Mouse (Mus musculus): ENCODE measurements at regions not wholly inside any gene's neighbourhood (a gene's known extent, or its start where the extent isn't known, plus 50 kb on each side); places are given as distances from the start of the nearest gene placed in this dataset.

- TF ChIP-seq POLR2A (IDR thresholded peaks at IDR 0.05; ENCODE audit: low read depth, low read length), result no peak
- no peak for TF ChIP-seq CTCF (IDR thresholded peaks at IDR 0.05; ENCODE audit: extremely low read depth, insufficient read depth, insufficient read length, insufficient replicate concordance)
- Histone ChIP-seq H3K4me3 (ENCODE audit: extremely low read depth, insufficient read depth, insufficient read length) (no peak overlapping the region), H3K27me3 (ENCODE audit: control insufficient read depth, insufficient read depth, low read length) (no peaks in the 10 kb centered on the region), H3K27ac (ENCODE audit: insufficient read depth, low read length) (no peak overlapping the region), H3K4me1 (ENCODE audit: control insufficient read depth, insufficient read depth, insufficient read length) (no peaks in the 10 kb centered on the region), H3K36me3 (ENCODE audit: control insufficient read depth, insufficient read depth, low read length) (no peaks in the 10 kb centered on the region)
- no peak for DNase-seq (ENCODE audit: low read depth in 1 of 2, low spot score in 2 of 2)
- 66% methylated on average over 8 of the region's 8 CpGs for WGBS
Measured at GRCm38 (mm10) chr11:112137401-112138020, 644.5 kb upstream of the Sox9 start.

GRCm38 (mm10) chr11:112140058-112140457, 642.0 kb upstream of the Sox9 start:
- TF ChIP-seq POLR2A (IDR thresholded peaks at IDR 0.05; ENCODE audit: low read depth, low read length), result no peak
- TF ChIP-seq CTCF (IDR thresholded peaks at IDR 0.05; ENCODE audit: extremely low read depth, insufficient read depth, insufficient read length, insufficient replicate concordance), result no peak

GRCm38 (mm10) chr11:112140495-112140894, 641.5 kb upstream of the Sox9 start:
- TF ChIP-seq POLR2A (IDR thresholded peaks at IDR 0.05; ENCODE audit: low read depth, low read length) (no peak), CTCF (IDR thresholded peaks at IDR 0.05; ENCODE audit: extremely low read depth, insufficient read depth, insufficient read length, insufficient replicate concordance) (no peak)
- Histone ChIP-seq H3K27ac (ENCODE audit: insufficient read depth, low read length) (no peak overlapping the region), H3K27me3 (ENCODE audit: control insufficient read depth, insufficient read depth, low read length) (no peaks in the 10 kb centered on the region), H3K4me1 (ENCODE audit: control insufficient read depth, insufficient read depth, insufficient read length) (no peaks in the 10 kb centered on the region), H3K36me3 (ENCODE audit: control insufficient read depth, insufficient read depth, low read length) (no peaks in the 10 kb centered on the region), H3K4me3 (ENCODE audit: extremely low read depth, insufficient read depth, insufficient read length) (no peak overlapping the region)
- 92% methylated on average over 4 of the region's 4 CpGs for WGBS
- DNase-seq (ENCODE audit: low read depth in 1 of 2, low spot score in 2 of 2), result no peak

More at GRCm38 (mm10) chr11:112140058-112140457, 642.0 kb upstream of the Sox9 start:
- Histone ChIP-seq H3K27me3 (ENCODE audit: control insufficient read depth, insufficient read depth, low read length) (no peaks in the 10 kb centered on the region), H3K4me1 (ENCODE audit: control insufficient read depth, insufficient read depth, insufficient read length) (no peaks in the 10 kb centered on the region), H3K36me3 (ENCODE audit: control insufficient read depth, insufficient read depth, low read length) (no peaks in the 10 kb centered on the region), H3K27ac (ENCODE audit: insufficient read depth, low read length) (no peak overlapping the region), H3K4me3 (ENCODE audit: extremely low read depth, insufficient read depth, insufficient read length) (no peak overlapping the region)
- no peak for DNase-seq (ENCODE audit: low read depth in 1 of 2, low spot score in 2 of 2)
- WGBS, result 48% methylated on average over 9 of the region's 9 CpGs

GRCm38 (mm10) chr11:112140912-112141311, 641.1 kb upstream of the Sox9 start:
- TF ChIP-seq CTCF (IDR thresholded peaks at IDR 0.05; ENCODE audit: extremely low read depth, insufficient read depth, insufficient read length, insufficient replicate concordance) (no peak), POLR2A (IDR thresholded peaks at IDR 0.05; ENCODE audit: low read depth, low read length) (no peak)
- WGBS, result 95% methylated on average over 9 of the region's 9 CpGs
- Histone ChIP-seq H3K36me3 (ENCODE audit: control insufficient read depth, insufficient read depth, low read length) (no peaks in the 10 kb centered on the region), H3K4me3 (ENCODE audit: extremely low read depth, insufficient read depth, insufficient read length) (no peak overlapping the region), H3K27ac (ENCODE audit: insufficient read depth, low read length) (no peak overlapping the region), H3K27me3 (ENCODE audit: control insufficient read depth, insufficient read depth, low read length) (no peaks in the 10 kb centered on the region), H3K4me1 (ENCODE audit: control insufficient read depth, insufficient read depth, insufficient read length) (no peaks in the 10 kb centered on the region)
- no peak for DNase-seq (ENCODE audit: low read depth in 1 of 2, low spot score in 2 of 2)

GRCm38 (mm10) chr11:112152051-112152450, 630.0 kb upstream of the Sox9 start:
- Histone ChIP-seq H3K27ac (ENCODE audit: insufficient read depth, low read length) (no peak overlapping the region), H3K4me1 (ENCODE audit: control insufficient read depth, insufficient read depth, insufficient read length) (no peaks in the 10 kb centered on the region; the same call in 1 of the 2 replicates), H3K36me3 (ENCODE audit: control insufficient read depth, insufficient read depth, low read length) (no peaks in the 10 kb centered on the region), H3K4me3 (ENCODE audit: extremely low read depth, insufficient read depth, insufficient read length) (no peak overlapping the region), H3K27me3 (ENCODE audit: control insufficient read depth, insufficient read depth, low read length) (no peaks in the 10 kb centered on the region)
- TF ChIP-seq POLR2A (IDR thresholded peaks at IDR 0.05; ENCODE audit: low read depth, low read length), result no peak
- no peak for TF ChIP-seq CTCF (IDR thresholded peaks at IDR 0.05; ENCODE audit: extremely low read depth, insufficient read depth, insufficient read length, insufficient replicate concordance)
- no peak for DNase-seq (ENCODE audit: low read depth in 1 of 2, low spot score in 2 of 2)
- WGBS, result 88% methylated on average over 3 of the region's 3 CpGs

GRCm38 (mm10) chr11:112153198-112153597, 628.8 kb upstream of the Sox9 start:
- H3K36me3 ChIP-seq (ENCODE audit: control insufficient read depth, insufficient read depth, low read length), result no peaks in the 10 kb centered on the region
- H3K4me1 ChIP-seq (ENCODE audit: control insufficient read depth, insufficient read depth, insufficient read length), result no peaks in the 10 kb centered on the region; the same call in 1 of the 2 replicates
- TF ChIP-seq CTCF (IDR thresholded peaks at IDR 0.05; ENCODE audit: extremely low read depth, insufficient read depth, insufficient read length, insufficient replicate concordance), result no peak
- no peak for TF ChIP-seq POLR2A (IDR thresholded peaks at IDR 0.05; ENCODE audit: low read depth, low read length)
- no peak overlapping the region for H3K27ac ChIP-seq (ENCODE audit: insufficient read depth, low read length)
- 95% methylated on average over 5 of the region's 5 CpGs for WGBS
- H3K27me3 ChIP-seq (ENCODE audit: control insufficient read depth, insufficient read depth, low read length), result no peaks in the 10 kb centered on the region
- DNase-seq (ENCODE audit: low read depth in 1 of 2, low spot score in 2 of 2), result no peak
- no peak overlapping the region for H3K4me3 ChIP-seq (ENCODE audit: extremely low read depth, insufficient read depth, insufficient read length)

- no peak overlapping the region for H3K4me3 ChIP-seq (ENCODE audit: extremely low read depth, insufficient read depth, insufficient read length)
- no peak for TF ChIP-seq POLR2A (IDR thresholded peaks at IDR 0.05; ENCODE audit: low read depth, low read length)
- TF ChIP-seq CTCF (IDR thresholded peaks at IDR 0.05; ENCODE audit: extremely low read depth, insufficient read depth, insufficient read length, insufficient replicate concordance), result no peak
- no peaks in the 10 kb centered on the region for H3K27me3 ChIP-seq (ENCODE audit: control insufficient read depth, insufficient read depth, low read length)
- H3K36me3 ChIP-seq (ENCODE audit: control insufficient read depth, insufficient read depth, low read length), result no peaks in the 10 kb centered on the region
- DNase-seq (ENCODE audit: low read depth in 1 of 2, low spot score in 2 of 2), result no peak
- H3K27ac ChIP-seq (ENCODE audit: insufficient read depth, low read length), result no peak overlapping the region
- H3K4me1 ChIP-seq (ENCODE audit: control insufficient read depth, insufficient read depth, insufficient read length), result no peaks in the 10 kb centered on the region; the same call in 1 of the 2 replicates
- whole genome bisulfite sequencing, result 21% methylated on average over 11 of the region's 11 CpGs
Measured at GRCm38 (mm10) chr11:112154712-112155319, 627.2 kb upstream of the Sox9 start.

Measured in spleen, adult 2 months (tissue).